Mouse (Mus musculus): Measurements from ENCODE around the gene Fbxw9. TPM values are rescaled to one million over a fixed set of nuclear protein-coding genes. Genes with fewer than 3 reads are reported as not detected.
A peak's percentile ranks its signal among the peaks of the same experiment; 100 is the strongest.

Fbxw9 gene
- polyA plus RNA-seq, 1 experiment from 2014 or later, result 68.3 TPM

DNA sequence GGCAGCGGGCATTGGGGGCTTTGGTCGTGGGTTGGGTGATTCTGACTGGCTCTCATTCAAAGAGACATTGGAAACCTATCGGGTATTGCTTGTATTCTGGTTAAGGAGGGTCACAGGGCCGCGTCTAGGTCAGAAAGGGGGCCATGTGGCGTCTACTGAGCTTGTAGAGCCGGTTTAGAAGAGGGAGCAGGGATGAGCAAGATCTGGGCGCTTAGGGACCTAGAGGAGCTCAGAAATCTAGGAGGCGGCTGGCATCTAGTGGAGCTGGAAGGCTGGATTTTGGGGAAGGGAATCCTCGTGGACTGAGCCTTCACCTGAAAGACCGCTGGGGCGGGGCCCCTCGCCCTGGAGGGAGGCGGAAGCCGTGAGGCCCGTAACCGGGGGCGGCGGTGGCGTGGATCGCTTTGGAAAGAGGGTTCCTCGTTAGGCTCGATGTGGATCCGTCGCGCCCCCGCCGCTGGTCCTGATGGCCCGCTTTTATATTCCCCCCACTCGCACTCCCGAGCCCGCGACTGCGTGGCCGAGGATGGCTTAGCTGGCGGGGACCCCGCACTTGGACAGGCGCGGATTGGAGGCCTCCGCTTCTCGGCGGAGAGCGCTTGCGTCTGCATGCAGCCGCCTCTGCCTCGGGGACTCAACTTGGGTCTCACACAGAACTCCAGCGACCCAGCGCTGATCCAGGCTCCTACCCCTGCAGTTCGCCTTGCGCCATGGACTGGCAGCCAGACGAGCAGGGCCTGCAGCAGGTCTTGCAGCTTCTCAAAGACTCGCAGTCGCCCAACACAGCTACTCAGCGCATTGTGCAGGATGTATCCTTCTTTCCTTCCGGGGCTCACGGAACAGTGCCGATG is 21.9 kb upstream of the Fbxw9 start:
- peaks cover 47% of the 10 kb centered on the region for H3K4me1 ChIP-seq
- under 1% methylated on average over 55 of the region's 57 CpGs for WGBS

GRCm38 (mm10) chr8:85043619-85044018 is 16.2 kb upstream of the Fbxw9 start:
- Histone ChIP-seq H3K4me1 (peaks cover 24% of the 10 kb centered on the region), H3K9me3 (replicated peaks) (no peaks in the 10 kb centered on the region), H3K4me2 (no peak overlapping the region), H3K36me3 (peaks cover 74% of the 10 kb centered on the region), H3K27me3 (replicated peaks) (no peaks in the 10 kb centered on the region), H3K4me3 (replicated peaks) (no peak overlapping the region), H3K9ac (replicated peaks) (no peak overlapping the region), H3K27ac (replicated peaks) (no peak overlapping the region)
- 96% methylated on average over 6 of the region's 6 CpGs for WGBS
- ATAC-seq (ENCODE audit: low FRiP score), result no peak

More for the DNA sequence above, 21.9 kb upstream of the Fbxw9 start:
- Histone ChIP-seq H3K9ac (replicated peaks) (peak overlapping the region; percentile 84), H3K27ac (replicated peaks) (peak overlapping the region; percentile 98), H3K27me3 (replicated peaks) (no peaks in the 10 kb centered on the region), H3K9me3 (replicated peaks) (no peaks in the 10 kb centered on the region), H3K4me3 (replicated peaks) (peak overlapping the region; percentile 77), H3K4me2 (peak overlapping the region; percentile 90), H3K36me3 (peaks cover 24% of the 10 kb centered on the region)
- ATAC-seq (ENCODE audit: low FRiP score), result peak; percentile 26

DNA sequence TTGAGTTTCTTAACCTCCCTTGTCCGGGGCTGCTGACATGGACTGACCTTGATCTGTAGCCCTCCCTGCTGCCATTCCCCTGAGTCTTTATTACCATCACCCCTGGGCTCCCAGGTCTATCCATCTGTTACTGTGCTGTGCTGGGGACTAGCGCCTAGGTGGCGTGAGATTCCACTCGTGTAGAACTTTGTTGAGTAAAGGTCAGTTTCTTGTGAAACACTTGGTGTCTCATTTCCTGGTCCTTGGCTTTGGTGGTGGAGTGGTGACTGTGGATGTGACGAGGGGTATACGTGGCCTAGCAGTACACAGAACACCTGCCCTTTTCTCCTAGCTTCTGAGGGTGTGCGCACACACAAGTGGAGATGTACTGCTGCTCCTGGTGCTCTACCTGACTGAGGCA is 2.5 kb upstream of the Fbxw9 start:
- H3K4me2 ChIP-seq, result no peak overlapping the region
- WGBS, result 82% methylated on average over 7 of the region's 7 CpGs
- peaks cover 44% of the 10 kb centered on the region for H3K36me3 ChIP-seq
- no peaks in the 10 kb centered on the region for H3K27me3 ChIP-seq (replicated peaks)
- no peak overlapping the region for H3K9ac ChIP-seq (replicated peaks)
- H3K27ac ChIP-seq (replicated peaks), result no peak overlapping the region
- peaks cover 19% of the 10 kb centered on the region for H3K4me1 ChIP-seq
- no peaks in the 10 kb centered on the region for H3K9me3 ChIP-seq (replicated peaks)
- no peak overlapping the region for H3K4me3 ChIP-seq (replicated peaks)
- ATAC-seq (ENCODE audit: low FRiP score), result no peak

DNA sequence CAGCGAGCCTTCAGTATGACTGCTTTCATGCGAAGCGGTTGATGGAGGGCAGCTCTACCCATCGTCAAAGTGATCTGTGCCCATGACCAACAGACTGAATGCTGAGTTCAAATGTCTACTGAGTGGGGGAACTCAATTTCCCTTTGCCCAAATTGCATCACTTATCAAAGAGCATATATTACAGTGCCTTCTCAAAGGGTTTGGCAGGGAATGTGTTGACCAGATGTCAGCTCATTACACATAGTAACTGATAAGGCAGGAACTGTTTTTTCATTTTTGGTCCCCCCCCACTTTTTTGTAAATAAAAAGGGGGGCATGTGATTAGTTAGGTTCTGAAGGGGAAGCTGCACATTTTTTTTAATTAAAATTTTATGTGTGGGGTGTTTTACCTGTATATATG is 2.7 kb downstream of the Fbxw9 start:
- Histone ChIP-seq H3K4me3 (replicated peaks) (no peak overlapping the region), H3K27me3 (replicated peaks) (no peaks in the 10 kb centered on the region), H3K4me1 (peaks cover 21% of the 10 kb centered on the region), H3K9ac (replicated peaks) (no peak overlapping the region), H3K4me2 (no peak overlapping the region), H3K36me3 (peaks cover 38% of the 10 kb centered on the region), H3K27ac (replicated peaks) (no peak overlapping the region), H3K9me3 (replicated peaks) (no peaks in the 10 kb centered on the region)
- 96% methylated on average over 4 of the region's 4 CpGs for WGBS
- ATAC-seq (ENCODE audit: low FRiP score), result no peak

DNA sequence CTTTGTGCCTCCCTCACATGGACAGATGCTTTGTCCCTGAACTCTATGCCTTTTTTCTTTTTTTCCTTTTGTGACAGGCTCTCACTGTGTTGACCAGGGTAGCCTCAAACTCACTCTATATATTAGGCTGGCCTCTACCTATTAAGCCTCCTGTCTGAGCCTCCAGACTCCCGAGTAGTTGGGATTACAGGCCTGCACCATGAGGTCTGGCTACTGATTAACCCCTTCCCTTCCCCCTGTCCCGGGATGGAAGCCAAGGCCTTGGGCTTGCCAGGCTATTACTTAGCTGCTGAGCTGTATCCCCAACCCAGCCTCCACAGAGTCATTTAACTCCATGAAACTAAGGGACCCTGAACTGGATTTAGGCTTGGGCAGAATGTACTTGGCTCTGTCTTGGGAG is 5.4 kb downstream of the Fbxw9 start:
- no peak overlapping the region for H3K4me3 ChIP-seq (replicated peaks)
- no peaks in the 10 kb centered on the region for H3K27me3 ChIP-seq (replicated peaks)
- no peak overlapping the region for H3K9ac ChIP-seq (replicated peaks)
- peaks cover 21% of the 10 kb centered on the region for H3K4me1 ChIP-seq
- peaks cover 51% of the 10 kb centered on the region for H3K36me3 ChIP-seq
- H3K27ac ChIP-seq (replicated peaks), result no peak overlapping the region
- 38% methylated on average over 2 of the region's 2 CpGs for WGBS
- H3K4me2 ChIP-seq, result no peak overlapping the region
- no peak for ATAC-seq (ENCODE audit: low FRiP score)
- no peaks in the 10 kb centered on the region for H3K9me3 ChIP-seq (replicated peaks)

GRCm38 (mm10) chr8:85067155-85067554 is 7.3 kb downstream of the Fbxw9 start:
- Histone ChIP-seq H3K27me3 (replicated peaks) (no peaks in the 10 kb centered on the region), H3K36me3 (peaks cover 51% of the 10 kb centered on the region), H3K4me1 (peaks cover 12% of the 10 kb centered on the region), H3K9ac (replicated peaks) (no peak overlapping the region), H3K4me3 (replicated peaks) (no peak overlapping the region), H3K4me2 (no peak overlapping the region), H3K9me3 (replicated peaks) (no peaks in the 10 kb centered on the region), H3K27ac (replicated peaks) (no peak overlapping the region)
- ATAC-seq (ENCODE audit: low FRiP score), result no peak
- 96% methylated on average over 2 of the region's 2 CpGs for WGBS

GRCm38 (mm10) chr8:85067982-85068381 is 8.1 kb downstream of the Fbxw9 start, which contains the start of gene Gm5741:
Gm5741 (minus strand) TSS chr8:85067982.
- no peak within 1 kb of the TSS for H3K4me3 ChIP-seq (replicated peaks)
- no peak within 1 kb of the TSS for H3K9ac ChIP-seq (replicated peaks)
- no peaks in the 10 kb centered on the region for H3K9me3 ChIP-seq (replicated peaks)
- no peak within 1 kb of the TSS for H3K27ac ChIP-seq (replicated peaks)
- peaks cover 17% of the 10 kb centered on the region for H3K4me1 ChIP-seq
- no peak within 1 kb of the TSS for H3K4me2 ChIP-seq
- ATAC-seq (ENCODE audit: low FRiP score), result no peak
- H3K36me3 ChIP-seq, result peaks cover 45% of the 10 kb centered on the region
- no peaks in the 10 kb centered on the region for H3K27me3 ChIP-seq (replicated peaks)

- H3K27ac ChIP-seq (replicated peaks), result peak overlapping the region; percentile 94
- no peaks in the 10 kb centered on the region for H3K9me3 ChIP-seq (replicated peaks)
- peaks cover 21% of the 10 kb centered on the region for H3K4me1 ChIP-seq
- H3K9ac ChIP-seq (replicated peaks), result peak overlapping the region; percentile 89; the same call in 1 of the 2 replicates
- H3K4me2 ChIP-seq, result peak overlapping the region; percentile 71
- WGBS, result 76% methylated on average over 5 of the region's 5 CpGs
- no peaks in the 10 kb centered on the region for H3K27me3 ChIP-seq (replicated peaks)
- ATAC-seq (ENCODE audit: low FRiP score), result no peak
- peak overlapping the region; percentile 99 for H3K4me3 ChIP-seq (replicated peaks)
- peaks cover 51% of the 10 kb centered on the region for H3K36me3 ChIP-seq
Measured at GRCm38 (mm10) chr8:85071041-85071440, 11.2 kb downstream of the Fbxw9 start.

DNA sequence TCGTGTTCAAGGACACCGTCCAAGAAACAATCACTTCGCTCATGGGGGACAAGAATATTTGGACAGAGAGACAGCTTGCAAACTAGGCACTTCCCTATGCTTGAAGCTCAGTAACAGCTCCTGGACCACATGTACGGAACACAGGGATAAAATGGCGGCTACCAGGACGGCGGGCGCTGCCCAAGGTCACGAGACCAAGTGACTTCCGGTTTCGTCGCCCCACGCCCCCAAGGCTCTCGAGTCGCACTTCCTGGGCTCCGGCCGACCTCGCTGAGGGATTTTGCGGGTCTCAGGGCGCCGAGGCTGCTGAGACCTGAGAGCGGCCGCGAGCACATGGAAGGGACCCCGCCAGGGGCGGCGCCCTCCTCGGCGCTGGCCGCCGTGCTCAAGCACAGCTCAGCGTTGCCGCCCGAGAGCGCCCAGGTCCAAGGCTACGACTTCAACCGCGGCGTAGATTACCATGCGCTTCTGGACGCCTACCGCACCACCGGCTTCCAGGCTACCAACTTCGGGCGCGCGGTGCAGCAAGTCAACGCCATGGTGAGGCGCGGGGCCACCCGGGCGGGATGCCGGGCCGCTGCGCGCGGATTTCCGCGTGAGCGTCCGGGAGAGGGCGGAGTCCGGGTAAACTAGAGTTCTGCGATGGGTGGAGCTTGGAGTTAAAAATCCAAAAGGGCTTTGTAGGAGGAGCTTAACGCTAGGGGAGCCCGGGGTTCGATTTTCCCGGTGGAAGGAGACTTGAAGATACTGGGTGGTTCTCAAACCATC is 11.8 kb downstream of the Fbxw9 start, which contains the start of gene Dhps:
Gene Dhps, plus strand, starts transcription at position 244 of the 768 bp plus-strand sequence.
- H3K9me3 ChIP-seq (replicated peaks), result no peaks in the 10 kb centered on the region
- H3K9ac ChIP-seq (replicated peaks), result peak within 1 kb of the TSS; percentile 89
- peak; percentile 92 for ATAC-seq (ENCODE audit: low FRiP score)
- peak within 1 kb of the TSS; percentile 94 for H3K27ac ChIP-seq (replicated peaks)
- H3K4me1 ChIP-seq, result peaks cover 24% of the 10 kb centered on the region
- WGBS, result under 1% methylated on average over 68 of the region's 68 CpGs
- H3K27me3 ChIP-seq (replicated peaks), result no peaks in the 10 kb centered on the region
- peaks cover 51% of the 10 kb centered on the region for H3K36me3 ChIP-seq
- H3K4me2 ChIP-seq, result peak within 1 kb of the TSS; percentile 71
- H3K4me3 ChIP-seq (replicated peaks), result peak within 1 kb of the TSS; percentile 99

GRCm38 (mm10) chr8:85072364-85072929 is 12.6 kb downstream of the Fbxw9 start:
- 36% methylated on average over 9 of the region's 9 CpGs for WGBS
- H3K27ac ChIP-seq (replicated peaks), result peak overlapping the region; percentile 94
- H3K36me3 ChIP-seq, result peaks cover 47% of the 10 kb centered on the region
- H3K4me2 ChIP-seq, result peak overlapping the region; percentile 71
- H3K4me3 ChIP-seq (replicated peaks), result peak overlapping the region; percentile 99
- no peaks in the 10 kb centered on the region for H3K27me3 ChIP-seq (replicated peaks)
- peak overlapping the region; percentile 89 for H3K9ac ChIP-seq (replicated peaks)
- no peak for ATAC-seq (ENCODE audit: low FRiP score)
- no peaks in the 10 kb centered on the region for H3K9me3 ChIP-seq (replicated peaks)
- H3K4me1 ChIP-seq, result peaks cover 24% of the 10 kb centered on the region

GRCm38 (mm10) chr8:85073041-85073612 is 13.3 kb downstream of the Fbxw9 start:
- no peak overlapping the region for H3K27ac ChIP-seq (replicated peaks)
- H3K9me3 ChIP-seq (replicated peaks), result no peaks in the 10 kb centered on the region
- H3K27me3 ChIP-seq (replicated peaks), result no peaks in the 10 kb centered on the region
- peaks cover 24% of the 10 kb centered on the region for H3K4me1 ChIP-seq
- H3K4me2 ChIP-seq, result peak overlapping the region; percentile 71
- no peak for ATAC-seq (ENCODE audit: low FRiP score)
- peaks cover 40% of the 10 kb centered on the region for H3K36me3 ChIP-seq
- WGBS, result 95% methylated on average over 15 of the region's 15 CpGs
- peak overlapping the region; percentile 99 for H3K4me3 ChIP-seq (replicated peaks)
- no peak overlapping the region for H3K9ac ChIP-seq (replicated peaks)
